Mouse (Mus musculus): ENCODE data around the gene Cnot8. TPM values are rescaled to one million over a fixed set of nuclear protein-coding genes. Genes with fewer than 3 reads are reported as not detected.

The Cnot8 gene
- polyA plus RNA-seq (2014; fragmentation: Illumina TruSeq; extraction: RNeasy Lipid Tissue Mini Kit (QIAGEN cat#74804); ENCODE audit: low read depth, low replicate concordance): 45.8 TPM

DNA sequence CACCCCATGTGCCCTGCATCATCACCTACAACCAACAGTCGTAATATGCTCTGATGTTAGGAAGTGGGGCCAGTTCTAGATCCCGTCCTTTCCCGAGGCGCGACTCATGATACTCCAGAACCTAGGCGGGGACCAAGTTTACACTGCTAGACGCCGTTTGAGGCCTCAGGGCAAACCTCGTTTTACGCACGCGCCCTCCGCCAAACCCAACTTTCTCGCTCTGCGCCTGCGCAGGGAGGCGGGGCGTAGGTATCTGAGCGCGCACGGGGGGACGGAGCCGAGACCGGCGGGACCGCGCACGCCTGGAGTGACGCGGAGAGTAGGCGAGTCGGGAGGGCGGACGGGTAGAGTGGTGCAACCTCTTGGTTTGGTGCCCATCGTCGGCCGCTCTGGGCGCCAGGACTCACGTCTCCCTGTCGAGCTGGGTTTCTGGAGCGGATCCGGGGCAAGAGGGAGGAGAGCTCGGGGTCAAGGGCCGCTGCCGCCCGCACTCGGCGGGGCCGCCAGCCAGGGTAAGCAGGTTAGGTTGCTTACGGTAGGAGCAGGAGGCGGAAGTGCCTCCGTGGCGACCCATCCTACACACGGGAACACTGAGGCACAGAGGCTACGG is at the start of gene Cnot8:
Gene Cnot8, plus strand, starts transcription at position 457 of the 610 bp plus-strand sequence.

GRCm38 (mm10) chr11:58093021-58093528 is 10.9 kb upstream of the Cnot8 start, which contains the start of gene Gm12248:
Gene Gm12248, minus strand, starts transcription at chr11:58093134.

Other genes starting within 250 kb of the Cnot8 start
- 40.5 TPM for gene Larp1, start 95.1 kb upstream of the Cnot8 start, polyA plus RNA-seq (2014; fragmentation: Illumina TruSeq; extraction: RNeasy Lipid Tissue Mini Kit (QIAGEN cat#74804); ENCODE audit: low read depth, low replicate concordance)
- not detected for gene Gm12248, start 11.0 kb upstream of the Cnot8 start, polyA plus RNA-seq (2014; fragmentation: Illumina TruSeq; extraction: RNeasy Lipid Tissue Mini Kit (QIAGEN cat#74804); ENCODE audit: low read depth, low replicate concordance)
- gene Gemin5, start 64.4 kb downstream of the Cnot8 start, polyA plus RNA-seq (2014; fragmentation: Illumina TruSeq; extraction: RNeasy Lipid Tissue Mini Kit (QIAGEN cat#74804); ENCODE audit: low read depth, low replicate concordance): 6.6 TPM
- gene Mrpl22, start 67.5 kb downstream of the Cnot8 start, polyA plus RNA-seq (2014; fragmentation: Illumina TruSeq; extraction: RNeasy Lipid Tissue Mini Kit (QIAGEN cat#74804); ENCODE audit: low read depth, low replicate concordance): 71.7 TPM
- 17.0 TPM for gene Igtp, start 95.4 kb downstream of the Cnot8 start, polyA plus RNA-seq (2014; fragmentation: Illumina TruSeq; extraction: RNeasy Lipid Tissue Mini Kit (QIAGEN cat#74804); ENCODE audit: low read depth, low replicate concordance)
- 13.4 TPM for gene Irgm2, start 95.5 kb downstream of the Cnot8 start, polyA plus RNA-seq (2014; fragmentation: Illumina TruSeq; extraction: RNeasy Lipid Tissue Mini Kit (QIAGEN cat#74804); ENCODE audit: low read depth, low replicate concordance)
- not detected for gene 4930438A08Rik, start 170.6 kb downstream of the Cnot8 start, polyA plus RNA-seq (2014; fragmentation: Illumina TruSeq; extraction: RNeasy Lipid Tissue Mini Kit (QIAGEN cat#74804); ENCODE audit: low read depth, low replicate concordance)
- gene Zfp692, start 202.9 kb downstream of the Cnot8 start, polyA plus RNA-seq (2014; fragmentation: Illumina TruSeq; extraction: RNeasy Lipid Tissue Mini Kit (QIAGEN cat#74804); ENCODE audit: low read depth, low replicate concordance): 8.9 TPM
- 47.2 TPM for gene Zfp672, start 226.2 kb downstream of the Cnot8 start, polyA plus RNA-seq (2014; fragmentation: Illumina TruSeq; extraction: RNeasy Lipid Tissue Mini Kit (QIAGEN cat#74804); ENCODE audit: low read depth, low replicate concordance)
- 29.4 TPM for gene Sh3bp5l, start 226.6 kb downstream of the Cnot8 start, polyA plus RNA-seq (2014; fragmentation: Illumina TruSeq; extraction: RNeasy Lipid Tissue Mini Kit (QIAGEN cat#74804); ENCODE audit: low read depth, low replicate concordance)

All from heart, adult 10 weeks (tissue).